Mouse (Mus musculus): Measurements from ENCODE around the gene Tfrc. TPM values are rescaled to one million over a fixed set of nuclear protein-coding genes. Genes with fewer than 3 reads are reported as not detected.

The Tfrc gene
- total and polyA plus RNA-seq, 3 experiments = 190 to 840 (median 358) TPM

DNA sequence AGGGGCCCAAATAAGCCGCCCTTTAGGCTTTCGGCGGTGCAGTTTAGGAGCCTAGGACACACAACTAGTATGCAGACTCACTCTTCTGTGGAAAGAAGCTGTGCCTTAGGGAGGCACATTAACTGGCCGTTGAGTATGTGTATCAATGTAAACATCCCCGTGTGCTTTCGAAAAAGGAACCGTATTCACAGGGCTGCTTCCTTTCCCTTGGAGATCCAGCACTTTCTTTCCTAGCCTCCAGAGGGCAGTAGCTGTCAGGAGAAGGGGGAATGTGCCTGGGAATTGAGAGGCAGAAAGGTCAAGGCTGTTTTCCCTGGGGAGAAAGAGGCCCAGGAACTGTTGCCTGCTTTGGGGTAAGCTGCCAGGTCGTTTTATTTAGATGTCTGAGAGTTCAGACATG lies 50.7 kb downstream of the Tfrc start:
- DNase-seq (ENCODE audit: extremely low read depth) = no peak
- peaks cover 11 to 43% of the 10 kb centered on the region in 2 experiments for H3K4me1 ChIP-seq (ENCODE audit: control insufficient read depth in 1 of 2, insufficient read depth in 2 of 2)
- no peak overlapping the region for H3K4me2 ChIP-seq (ENCODE audit: insufficient read depth, low read depth, poor library complexity, severe bottlenecking)
- peaks cover 0 to 41% of the 10 kb centered on the region in 2 experiments for H3K36me3 ChIP-seq (replicated peaks in 1 of 2; ENCODE audit: control insufficient read depth in 1 of 2, insufficient read depth in 1 of 2, low read length in 1 of 2)
- in situ Hi-C loops (cut with MboI; ENCODE audit: low pct_ligation_motif_present, low pct_unique_long_range_greater_than_20kb, low sequenced_read_pairs) = no loop called here
- H3K9ac ChIP-seq (ENCODE audit: insufficient read depth, low read depth) = no peak overlapping the region
- H3K27me3 ChIP-seq (replicated peaks) = no peaks in the 10 kb centered on the region
- H3K79me2 ChIP-seq (replicated peaks; ENCODE audit: control insufficient read depth, extremely low read depth, insufficient read depth, poor library complexity, severe bottlenecking) = no peaks in the 10 kb centered on the region
- H3K9me3 ChIP-seq (replicated peaks; ENCODE audit: low read length) = no peaks in the 10 kb centered on the region
- no peak for TF ChIP-seq MEF2A (IDR thresholded peaks at IDR 0.05; ENCODE audit: borderline replicate concordance, low read depth, low read length)
- TF ChIP-seq JUND (conservative IDR thresholded peaks at IDR 0.05; ENCODE audit: low read depth, low read length) = no peak
- TF ChIP-seq E2F4 (IDR thresholded peaks at IDR 0.05; ENCODE audit: insufficient replicate concordance, low read depth, low read length) = no peak
- peak; percentile 97 for TF ChIP-seq SMC3 (IDR thresholded peaks at IDR 0.05; ENCODE audit: low read depth, low read length)
- TF ChIP-seq TCF12 (IDR thresholded peaks at IDR 0.05; ENCODE audit: low read depth, low read length) = no peak
- TF ChIP-seq TBP (conservative IDR thresholded peaks at IDR 0.05; ENCODE audit: low read depth, low read length) = no peak
- peak; percentile 25; the same call in 1 of the 2 replicates for TF ChIP-seq SIN3A (IDR thresholded peaks at IDR 0.05; ENCODE audit: low read length)
- TF ChIP-seq USF2 (conservative IDR thresholded peaks at IDR 0.05; ENCODE audit: low read depth, low read length) = no peak
- no peak for TF ChIP-seq BHLHE40 (IDR thresholded peaks at IDR 0.05; ENCODE audit: low read depth, low read length)
- TF ChIP-seq KAT2A (IDR thresholded peaks at IDR 0.05; ENCODE audit: insufficient replicate concordance, low read length) = no peak
- TF ChIP-seq ELF1 (IDR thresholded peaks at IDR 0.05; ENCODE audit: low read depth, low read length) = no peak
- no peak for TF ChIP-seq GABPA (IDR thresholded peaks at IDR 0.05; ENCODE audit: insufficient replicate concordance, low read depth, low read length)
- TF ChIP-seq UBTF (IDR thresholded peaks at IDR 0.05; ENCODE audit: low read depth, low read length) = no peak
- TF ChIP-seq MAX (IDR thresholded peaks at IDR 0.05; ENCODE audit: low read length) = 0 out of 2 replicates have a peak, but pooled peaks have one; percentile 17
- no peak for TF ChIP-seq MAFK (IDR thresholded peaks at IDR 0.05; ENCODE audit: insufficient replicate concordance, low read length)
- TF ChIP-seq MXI1 (IDR thresholded peaks at IDR 0.05; ENCODE audit: low read depth, low read length) = no peak
- TF ChIP-seq IRF4 (IDR thresholded peaks at IDR 0.05; ENCODE audit: low read depth, low read length) = peak; percentile 42; the same call in 1 of the 2 replicates
- TF ChIP-seq NRF1 (IDR thresholded peaks at IDR 0.05; ENCODE audit: low read depth, low read length) = no peak
- TF ChIP-seq ZC3H11A (IDR thresholded peaks at IDR 0.05; ENCODE audit: low read depth, low read length) = peak; percentile 80
- TF ChIP-seq POLR2AphosphoS2 (IDR thresholded peaks at IDR 0.05; ENCODE audit: low read depth, low read length) = no peak
- no peak for TF ChIP-seq EP300 (IDR thresholded peaks at IDR 0.05; ENCODE audit: low read length)
- no peak for TF ChIP-seq POLR2A (IDR thresholded peaks at IDR 0.05; ENCODE audit: low read depth, low read length)
- TF ChIP-seq CTCF (conservative IDR thresholded peaks at IDR 0.05 in 1 of 2, IDR thresholded peaks at IDR 0.05 in 1 of 2; ENCODE audit: low read depth in 2 of 2, low read length in 2 of 2) = peak; percentile 63 to 95
- no peak for TF ChIP-seq JUN (IDR thresholded peaks at IDR 0.05; ENCODE audit: insufficient read depth, low read depth, low read length)
- TF ChIP-seq CHD1 (IDR thresholded peaks at IDR 0.05; ENCODE audit: low read depth, low read length) = no peak
- TF ChIP-seq RAD21 (IDR thresholded peaks at IDR 0.05; ENCODE audit: low read depth, low read length) = peak; percentile 93
- TF ChIP-seq MAZ (IDR thresholded peaks at IDR 0.05; ENCODE audit: low read depth, low read length) = no peak
- peak; percentile 15; the same call in 1 of the 2 replicates for TF ChIP-seq ETS1 (conservative IDR thresholded peaks at IDR 0.05; ENCODE audit: low read depth, low read length)
- TF ChIP-seq ZKSCAN1 (IDR thresholded peaks at IDR 0.05; ENCODE audit: borderline replicate concordance, low read depth, low read length) = no peak
- TF ChIP-seq MYC (IDR thresholded peaks at IDR 0.05; ENCODE audit: low read depth, low read length) = no peak
- TF ChIP-seq ZNF384 (IDR thresholded peaks at IDR 0.05; ENCODE audit: low read depth, low read length) = no peak
- TF ChIP-seq CHD2 (IDR thresholded peaks at IDR 0.05; ENCODE audit: low read length) = no peak
- no peak for TF ChIP-seq RCOR1 (conservative IDR thresholded peaks at IDR 0.05; ENCODE audit: low read depth, low read length)
- no peak for TF ChIP-seq USF1 (IDR thresholded peaks at IDR 0.05; ENCODE audit: low read depth, low read length)
- TF ChIP-seq NELFE (IDR thresholded peaks at IDR 0.05; ENCODE audit: low read depth, low read length) = peak; percentile 21; the same call in 1 of the 2 replicates
- no peak for TF ChIP-seq HCFC1 (IDR thresholded peaks at IDR 0.05; ENCODE audit: low read depth, low read length)
- no peak for TF ChIP-seq ZMIZ1 (IDR thresholded peaks at IDR 0.05; ENCODE audit: low read depth, low read length)
- no peak for TF ChIP-seq PAX5 (IDR thresholded peaks at IDR 0.05; ENCODE audit: low read length)
- no peak overlapping the region for H3K27ac ChIP-seq (ENCODE audit: insufficient read depth, low read depth)
- dilution Hi-C loops (cut with MboI; ENCODE audit: extremely low pct_ligation_motif_present, extremely low pct_unique_long_range_greater_than_20kb, low sequenced_read_pairs) = no loop called here
- H3K4me3 ChIP-seq (replicated peaks in 1 of 3; ENCODE audit: low read depth in 2 of 3, low read length in 2 of 3, poor library complexity in 1 of 3) = no peak overlapping the region
